Mouse (Mus musculus) testis, adult 2 months (tissue): ENCODE measurements around the gene Rbm6. TPM values are rescaled to one million over a fixed set of nuclear protein-coding genes. Genes with fewer than 3 reads are reported as not detected.

Experiments
- H3K27ac ChIP-seq: fragments of 200-500 bp; 2 replicates; pipeline ENCODE4 v1.5.1; 2012; ENCODE audit warnings: low read depth, low read length; ENCODE audit not compliant: control insufficient read depth, insufficient read depth
- H3K27me3 ChIP-seq: fragments of 200-500 bp; 2 replicates; pipeline ENCODE4 v1.6.1; 2012; ENCODE audit warnings: mild to moderate bottlenecking, low read length, moderate library complexity; ENCODE audit not compliant: control insufficient read depth, insufficient read depth
- H3K36me3 ChIP-seq: fragments of 200-500 bp; 2 replicates; pipeline ENCODE4 v1.6.1; 2012; ENCODE audit warnings: mild to moderate bottlenecking, low read length; ENCODE audit not compliant: control insufficient read depth, insufficient read depth
- H3K4me1 ChIP-seq: fragments of 200-500 bp; 2 replicates; pipeline ENCODE4 v1.6.1; 2012; ENCODE audit warnings: low read length; ENCODE audit not compliant: control insufficient read depth, insufficient read depth
- H3K4me3 ChIP-seq: fragments of 200-500 bp; 2 replicates; pipeline ENCODE4 v1.5.1; 2012; ENCODE audit warnings: low read depth, mild to moderate bottlenecking, low read length, moderate library complexity, mixed read lengths; ENCODE audit not compliant: control insufficient read depth
- CTCF ChIP-seq: fragments of 200-500 bp; IDR thresholded peaks from 2 replicates; pipeline ENCODE4 v1.5.1; 2012; ENCODE audit warnings: low read depth, mild to moderate bottlenecking, inconsistent platforms, low read length, moderate library complexity; ENCODE audit not compliant: control insufficient read depth, insufficient read depth, insufficient replicate concordance
- POLR2A ChIP-seq: fragments of 200-500 bp; IDR thresholded peaks from 2 replicates; pipeline ENCODE4 v1.6.1; 2012; ENCODE audit warnings: low read depth, mild to moderate bottlenecking, inconsistent platforms, low read length, moderate library complexity; ENCODE audit not compliant: control insufficient read depth
- polyA plus RNA-seq: library from polyadenylated mRNA; depleted of rRNA; stranded (reverse); fragments of >200 nt; gene quantifications from 2 replicates; pipeline ENCODE4 v1.2.3, GENCODE M21; 2012

Rbm6 gene
- polyA plus RNA-seq, 1 experiment = 28.1 TPM

GRCm38 (mm10) chr9:107774411-107774810, 98.6 kb downstream of the Rbm6 start:
- peaks cover 5% of the 10 kb centered on the region; the same call in 1 of the 2 replicates for H3K36me3 ChIP-seq

GRCm38 (mm10) chr9:107771782-107772181, 101.3 kb downstream of the Rbm6 start:
- no peak overlapping the region for H3K27ac ChIP-seq
- TF ChIP-seq CTCF (no peak), POLR2A (no peak)

More at GRCm38 (mm10) chr9:107774411-107774810, 98.6 kb downstream of the Rbm6 start:
- H3K27me3 ChIP-seq = no peaks in the 10 kb centered on the region
- TF ChIP-seq POLR2A (no peak), CTCF (no peak)
- no peak overlapping the region for H3K4me3 ChIP-seq
- H3K27ac ChIP-seq = no peak overlapping the region
- H3K4me1 ChIP-seq = no peaks in the 10 kb centered on the region

GRCm38 (mm10) chr9:107770374-107771290, 102.4 kb downstream of the Rbm6 start, which contains the start of gene Rbm5:
TSS of gene Rbm5 (minus strand) at chr9:107770996.
- peak; percentile 93 for TF ChIP-seq POLR2A
- 0 out of 2 replicates have a peak, but pooled peaks have one; percentile 11 for TF ChIP-seq CTCF
- Histone ChIP-seq H3K27ac (peak within 1 kb of the TSS; percentile 100), H3K36me3 (peaks cover 9% of the 10 kb centered on the region), H3K4me1 (no peaks in the 10 kb centered on the region; the same call in 1 of the 2 replicates), H3K4me3 (peak within 1 kb of the TSS; percentile 100), H3K27me3 (no peaks in the 10 kb centered on the region)

More at GRCm38 (mm10) chr9:107771782-107772181, 101.3 kb downstream of the Rbm6 start:
- Histone ChIP-seq H3K27me3 (no peaks in the 10 kb centered on the region), H3K4me3 (peak overlapping the region; percentile 35; the same call in 1 of the 2 replicates), H3K4me1 (no peaks in the 10 kb centered on the region; the same call in 1 of the 2 replicates), H3K36me3 (peaks cover 9% of the 10 kb centered on the region)

DNA sequence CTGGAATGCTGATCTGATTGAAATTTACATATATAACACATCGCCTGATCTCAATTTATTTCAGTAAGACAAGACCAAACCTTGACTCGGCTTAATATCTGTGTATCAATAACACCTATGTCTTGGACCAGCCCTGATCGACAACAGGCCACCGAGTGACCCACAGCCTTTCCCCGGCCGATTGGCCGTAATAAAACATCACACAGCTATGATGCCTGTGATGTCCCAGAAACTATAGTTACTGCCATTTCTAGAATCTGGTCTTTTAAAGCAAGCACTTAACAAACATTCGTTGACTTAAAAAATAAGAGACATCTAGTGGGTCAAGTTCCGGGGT, 103.0 kb downstream of the Rbm6 start:
- peak overlapping the region; percentile 100 for H3K4me3 ChIP-seq
- H3K27ac ChIP-seq = peak overlapping the region; percentile 100
- H3K4me1 ChIP-seq = no peaks in the 10 kb centered on the region; the same call in 1 of the 2 replicates
- no peak for TF ChIP-seq POLR2A
- no peak for TF ChIP-seq CTCF
- H3K36me3 ChIP-seq = peaks cover 10% of the 10 kb centered on the region
- H3K27me3 ChIP-seq = no peaks in the 10 kb centered on the region

DNA sequence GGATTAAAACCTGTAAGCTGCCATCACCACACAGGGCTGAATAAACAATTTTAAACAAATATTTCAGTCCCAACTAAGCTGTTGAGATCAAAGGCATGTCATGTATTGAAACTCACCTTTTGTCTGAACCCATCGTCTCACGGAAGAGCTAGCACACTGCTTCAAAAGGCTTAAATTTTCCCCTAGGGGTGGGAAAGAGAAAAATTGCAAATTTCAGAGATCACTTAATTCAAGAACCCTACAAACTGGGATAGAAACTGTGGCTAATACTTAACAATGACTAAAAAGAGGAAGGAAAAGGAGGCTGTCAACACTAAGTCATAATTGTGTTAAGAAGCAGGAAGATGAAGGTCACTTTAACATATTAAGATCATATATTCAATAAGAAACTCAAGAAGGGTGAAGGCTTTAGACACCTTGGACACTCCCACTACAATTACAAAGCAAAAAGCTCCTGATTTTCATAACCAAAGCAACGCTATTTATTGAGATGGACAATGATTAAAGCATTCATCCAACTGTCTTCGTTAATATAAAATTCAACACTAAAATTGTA, 103.5 kb downstream of the Rbm6 start:
- H3K4me1 ChIP-seq = no peaks in the 10 kb centered on the region; the same call in 1 of the 2 replicates
- 0 out of 2 replicates have a peak overlapping the region, but pooled peaks have one; percentile 8 for H3K27ac ChIP-seq
- peaks cover 10% of the 10 kb centered on the region for H3K36me3 ChIP-seq
- H3K4me3 ChIP-seq = peak overlapping the region; percentile 62
- TF ChIP-seq CTCF (no peak), POLR2A (no peak)
- no peaks in the 10 kb centered on the region for H3K27me3 ChIP-seq

DNA sequence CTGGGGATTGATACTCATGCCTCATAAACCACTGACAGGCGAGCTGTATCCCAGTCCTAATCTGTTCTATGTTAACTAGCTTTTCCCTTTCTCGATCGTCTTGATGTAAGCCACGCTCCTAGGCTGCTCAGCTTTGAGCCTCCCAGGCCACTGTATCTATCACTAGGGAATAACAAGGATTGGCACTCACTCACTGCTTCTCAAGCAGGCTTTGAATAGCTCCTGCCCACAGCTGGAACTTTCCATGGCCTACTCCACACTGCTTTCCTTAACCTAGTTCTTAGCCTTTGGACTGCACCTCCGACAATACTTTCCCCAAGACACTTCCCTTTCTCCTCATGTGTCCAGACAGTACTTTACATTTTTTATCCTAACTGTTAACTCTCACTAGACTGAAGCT, 104.2 kb downstream of the Rbm6 start:
- Histone ChIP-seq H3K27me3 (no peaks in the 10 kb centered on the region), H3K36me3 (peaks cover 10% of the 10 kb centered on the region), H3K27ac (no peak overlapping the region; the same call in 1 of the 2 replicates), H3K4me3 (peak overlapping the region; percentile 54), H3K4me1 (no peaks in the 10 kb centered on the region; the same call in 1 of the 2 replicates)
- TF ChIP-seq CTCF (no peak), POLR2A (no peak)

- H3K36me3 ChIP-seq = no peaks in the 10 kb centered on the region; the same call in none of the 2 replicates
- H3K4me3 ChIP-seq = no peak overlapping the region
- TF ChIP-seq POLR2A (no peak), CTCF (no peak)
- H3K27ac ChIP-seq = no peak overlapping the region
- no peaks in the 10 kb centered on the region for H3K27me3 ChIP-seq
- no peaks in the 10 kb centered on the region for H3K4me1 ChIP-seq
Observed at GRCm38 (mm10) chr9:107759593-107759992, 113.4 kb downstream of the Rbm6 start.
